Comparison of ENCODE assay signal across 9 mouse cellular contexts in the genomic region with DNA sequence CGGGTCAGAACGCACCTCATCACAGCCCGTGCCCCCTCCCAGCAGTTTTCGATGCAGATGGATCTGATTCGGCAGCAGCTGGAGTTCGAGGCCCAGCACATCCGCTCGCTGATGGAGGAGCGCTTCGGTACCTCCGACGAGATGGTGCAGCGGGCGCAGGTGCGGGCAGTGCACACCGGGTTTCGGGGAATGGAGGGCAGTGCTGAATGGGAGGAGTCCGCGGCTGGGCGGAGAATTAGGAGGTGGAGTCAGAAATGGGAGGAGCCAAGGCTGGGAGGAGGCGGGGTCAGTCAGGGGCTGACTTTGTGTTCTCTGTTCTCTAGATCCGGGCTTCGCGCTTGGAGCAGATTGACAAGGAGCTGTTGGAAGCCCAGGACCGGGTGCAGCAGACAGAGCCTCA. TPM values are rescaled to one million over a fixed set of nuclear protein-coding genes. Genes with fewer than 3 reads are reported as not detected.
DNase-seq lines count a peak whose midpoint lies in the region; ATAC-seq and TF ChIP-seq lines count a peak whose summit lies in the region.
"Had no signal": no experiment of that assay in that cellular context is flagged by ENCODE, and none has a peak within 500 bp of the region (broad histone marks: within the 10 kb centered on the region; RNA-seq: fewer than 3 reads in every experiment).

No protein-coding gene starts in this region.

- H3K9me3 ChIP-seq in forebrain, embryonic 16.5 days (ENCODE audit: control insufficient read depth, low read length) = no peaks in the 10 kb centered on the region
- no peaks in the 10 kb centered on the region for H3K9me3 ChIP-seq in limb, embryonic 14.5 days (ENCODE audit: control insufficient read depth, low read length)
- no peaks in the 10 kb centered on the region for H3K9me3 ChIP-seq in midbrain, postnatal 0 days (ENCODE audit: low read length)
- H3K9me3 ChIP-seq: limb, embryonic 12.5 days had no signal

- no peak overlapping the region for H3K9ac ChIP-seq in forebrain, embryonic 16.5 days (replicated peaks; ENCODE audit: low read depth, low read length)
- H3K9ac ChIP-seq in limb, embryonic 14.5 days (ENCODE audit: low read depth, low read length, severe bottlenecking) = no peak overlapping the region
- peak overlapping the region; percentile 44; the same call in 1 of the 2 replicates for H3K9ac ChIP-seq in midbrain, postnatal 0 days (replicated peaks; ENCODE audit: low read length, poor library complexity, severe bottlenecking)
- H3K9ac ChIP-seq: limb, embryonic 12.5 days had no signal

- peaks cover 53% of the 10 kb centered on the region for H3K36me3 ChIP-seq in forebrain, embryonic 16.5 days (ENCODE audit: control insufficient read depth, insufficient read depth)
- no peaks in the 10 kb centered on the region for H3K36me3 ChIP-seq in limb, embryonic 14.5 days (ENCODE audit: control insufficient read depth, insufficient read depth, low read length)
- peaks cover 58% of the 10 kb centered on the region for H3K36me3 ChIP-seq in midbrain, postnatal 0 days (ENCODE audit: insufficient read depth, low read length)

- no peak for ATAC-seq in forebrain, embryonic 16.5 days
- ATAC-seq in limb, embryonic 14.5 days (ENCODE audit: low FRiP score, low read depth) = no peak
- ATAC-seq in midbrain, postnatal 0 days (ENCODE audit: low FRiP score) = no peak

- peak; percentile 52 for DNase-seq in kidney, adult 18-20 months
- DNase-seq in kidney, adult 11 months = no peak
- no peak for DNase-seq in limb, embryonic 14.5 days (ENCODE audit: low spot score)
- no peak for DNase-seq in midbrain, postnatal 0 days (ENCODE audit: low spot score)
- no peak for DNase-seq in layer of hippocampus, postnatal 25 days (ENCODE audit: extremely low spot score in 1 of 2, low spot score in 1 of 2)
- DNase-seq in adipocyte (ENCODE audit: low spot score) = no peak
- DNase-seq in cerebellum, adult 11-12 months = no peak

- peak overlapping the region; percentile 24; the same call in 1 of the 2 replicates for H3K4me2 ChIP-seq in forebrain, embryonic 16.5 days (ENCODE audit: low read length)
- H3K4me2 ChIP-seq in limb, embryonic 14.5 days (replicated peaks; ENCODE audit: low read depth, low read length, severe bottlenecking) = 0 out of 2 replicates have a peak overlapping the region, but pooled peaks have one; percentile 2
- no peak overlapping the region for H3K4me2 ChIP-seq in midbrain, postnatal 0 days (ENCODE audit: low read depth, low read length, poor library complexity, severe bottlenecking)
- H3K4me2 ChIP-seq: limb, embryonic 12.5 days had no signal

- H3K27ac ChIP-seq in forebrain, embryonic 16.5 days (ENCODE audit: low read length) = no peak overlapping the region
- H3K27ac ChIP-seq in limb, embryonic 14.5 days (replicated peaks; ENCODE audit: low read depth, low read length) = no peak overlapping the region
- H3K27ac ChIP-seq in midbrain, postnatal 0 days (ENCODE audit: low read depth, low read length) = no peak overlapping the region; the same call in 1 of the 2 replicates
- H3K27ac ChIP-seq: limb, embryonic 12.5 days had no signal

- TF ChIP-seq CTCF in midbrain, postnatal 0 days (IDR thresholded peaks at IDR 0.05) = no peak

- TF ChIP-seq POLR2A in limb, embryonic 14.5 days (IDR thresholded peaks at IDR 0.05; ENCODE audit: borderline replicate concordance, extremely low read depth, insufficient read depth, insufficient read length) = no peak

- 36% methylated on average over 25 of the region's 25 CpGs for WGBS in forebrain, embryonic 16.5 days
- 13% methylated on average over 25 of the region's 25 CpGs for WGBS in limb, embryonic 14.5 days
- 36% methylated on average over 25 of the region's 25 CpGs for WGBS in midbrain, postnatal 0 days

- peaks cover 52% of the 10 kb centered on the region for H3K4me1 ChIP-seq in forebrain, embryonic 16.5 days (replicated peaks; ENCODE audit: control insufficient read depth, insufficient read depth, low read length)
- H3K4me1 ChIP-seq in limb, embryonic 14.5 days (ENCODE audit: control insufficient read depth, insufficient read depth, low read length) = no peaks in the 10 kb centered on the region
- H3K4me1 ChIP-seq in midbrain, postnatal 0 days (ENCODE audit: insufficient read depth, low read length) = peaks cover 24% of the 10 kb centered on the region

- H3K27me3 ChIP-seq in forebrain, embryonic 16.5 days (replicated peaks; ENCODE audit: control insufficient read depth, insufficient read depth, low read length) = no peaks in the 10 kb centered on the region
- H3K27me3 ChIP-seq in limb, embryonic 14.5 days (ENCODE audit: control insufficient read depth, insufficient read depth, low read length) = peaks cover 49% of the 10 kb centered on the region
- no peaks in the 10 kb centered on the region for H3K27me3 ChIP-seq in midbrain, postnatal 0 days (ENCODE audit: insufficient read depth, low read length)

- no peak overlapping the region for H3K4me3 ChIP-seq in forebrain, embryonic 16.5 days (replicated peaks; ENCODE audit: low read length)
- H3K4me3 ChIP-seq in limb, embryonic 14.5 days (replicated peaks; ENCODE audit: low read length) = no peak overlapping the region
- H3K4me3 ChIP-seq in midbrain, postnatal 0 days (ENCODE audit: low read depth, low read length) = no peak overlapping the region
- H3K4me3 ChIP-seq: limb, embryonic 12.5 days had no signal

RNA-seq across cellular contexts. Expression of gene Apc2, which starts 9.1 kb away (rescaled TPM):
- 222 and 234 TPM in 2 replicates for polyA plus RNA-seq in forebrain, embryonic 16.5 days (2015; fragmentation: Nextera tagmentation; extraction: Ambion mirVana)
- 2.5 and 3.3 TPM in 2 replicates for polyA plus RNA-seq in limb, embryonic 14.5 days (2012; rRNA removed)
- polyA plus RNA-seq in limb, embryonic 14.5 days (2014; fragmentation: Nextera tagmentation; extraction: Ambion mirVana) = 1.5 and 1.8 TPM in 2 replicates
- 370 and 395 TPM in 2 replicates for total RNA-seq in midbrain, postnatal 0 days (2014; rRNA removed)
- 95.3 and 110 TPM in 2 replicates for polyA plus RNA-seq in midbrain, postnatal 0 days (2015; fragmentation: Nextera tagmentation; extraction: Ambion mirVana)
- total RNA-seq in layer of hippocampus, postnatal 25 days (2021) = 100 to 1,000 TPM; 101 to 115 TPM

RNA-seq across cellular contexts. Expression of gene Rps15, which starts 12.6 kb away (rescaled TPM):
- polyA plus RNA-seq in forebrain, embryonic 16.5 days (2015; fragmentation: Nextera tagmentation; extraction: Ambion mirVana) = 531 and 538 TPM in 2 replicates
- polyA plus RNA-seq in limb, embryonic 14.5 days (2012; rRNA removed) = 3,060 and 3,829 TPM in 2 replicates
- 1,091 and 1,173 TPM in 2 replicates for polyA plus RNA-seq in limb, embryonic 14.5 days (2014; fragmentation: Nextera tagmentation; extraction: Ambion mirVana)
- total RNA-seq in midbrain, postnatal 0 days (2014; rRNA removed) = 971 and 1,162 TPM in 2 replicates
- polyA plus RNA-seq in midbrain, postnatal 0 days (2015; fragmentation: Nextera tagmentation; extraction: Ambion mirVana) = 633 and 645 TPM in 2 replicates
- total RNA-seq in layer of hippocampus, postnatal 25 days (2021) = 100 to 1,000 TPM; 790 to 900 TPM

RNA-seq across cellular contexts. Expression of gene 2310011J03Rik, which starts 15.5 kb away (rescaled TPM):
- 32.5 and 34.2 TPM in 2 replicates for polyA plus RNA-seq in forebrain, embryonic 16.5 days (2015; fragmentation: Nextera tagmentation; extraction: Ambion mirVana)
- polyA plus RNA-seq in limb, embryonic 14.5 days (2012; rRNA removed) = 45.1 and 46.7 TPM in 2 replicates
- 45.1 and 46.1 TPM in 2 replicates for polyA plus RNA-seq in limb, embryonic 14.5 days (2014; fragmentation: Nextera tagmentation; extraction: Ambion mirVana)
- 15.6 and 23.1 TPM in 2 replicates for total RNA-seq in midbrain, postnatal 0 days (2014; rRNA removed)
- polyA plus RNA-seq in midbrain, postnatal 0 days (2015; fragmentation: Nextera tagmentation; extraction: Ambion mirVana) = 26.5 and 29.6 TPM in 2 replicates
- 10 to 100 TPM; 20.7 to 26.3 TPM for total RNA-seq in layer of hippocampus, postnatal 25 days (2021)

RNA-seq across cellular contexts. Expression of gene Pcsk4, which starts 24.4 kb away (rescaled TPM):
- polyA plus RNA-seq in forebrain, embryonic 16.5 days (2015; fragmentation: Nextera tagmentation; extraction: Ambion mirVana) = 3.1 and 3.9 TPM in 2 replicates
- polyA plus RNA-seq in limb, embryonic 14.5 days (2012; rRNA removed) = 7.8 and 10.7 TPM in 2 replicates
- 4.2 and 5.9 TPM in 2 replicates for polyA plus RNA-seq in limb, embryonic 14.5 days (2014; fragmentation: Nextera tagmentation; extraction: Ambion mirVana)
- 5.2 and 7.5 TPM in 2 replicates for total RNA-seq in midbrain, postnatal 0 days (2014; rRNA removed)
- 12.6 and 14.6 TPM in 2 replicates for polyA plus RNA-seq in midbrain, postnatal 0 days (2015; fragmentation: Nextera tagmentation; extraction: Ambion mirVana)
- total RNA-seq in layer of hippocampus, postnatal 25 days (2021) = 1 to 10 TPM; 2.3 to 2.8 TPM

RNA-seq across cellular contexts. Expression of gene Reep6, which starts 24.9 kb away (rescaled TPM):
- polyA plus RNA-seq in forebrain, embryonic 16.5 days (2015; fragmentation: Nextera tagmentation; extraction: Ambion mirVana) = 2.2 and 3.2 TPM in 2 replicates
- 3.9 TPM in 2 replicates for polyA plus RNA-seq in limb, embryonic 14.5 days (2012; rRNA removed)
- polyA plus RNA-seq in limb, embryonic 14.5 days (2014; fragmentation: Nextera tagmentation; extraction: Ambion mirVana) = 9.9 and 10.5 TPM in 2 replicates
- 3.8 and 5.3 TPM in 2 replicates for total RNA-seq in midbrain, postnatal 0 days (2014; rRNA removed)
- 7.0 and 7.8 TPM in 2 replicates for polyA plus RNA-seq in midbrain, postnatal 0 days (2015; fragmentation: Nextera tagmentation; extraction: Ambion mirVana)
- total RNA-seq in layer of hippocampus, postnatal 25 days (2021) = 10 to 100 TPM in 1 of 2 experiments, 1 to 10 TPM in 1; 9.7 to 10.6 TPM

Comparison
In these comparisons a context has a peak if more than half of its experiments do, and no peak if none do; other contexts are left out.
1. RNA of gene Apc2, which starts 9.1 kb away (polyA plus RNA-seq): 222 to 234 TPM in forebrain, embryonic 16.5 days and 95.3 to 110 TPM in midbrain, postnatal 0 days; 1.5 to 3.3 TPM in limb, embryonic 14.5 days; every median in the first group is over 10 times any median in the second.